Mouse (Mus musculus) lung, postnatal 0 days (tissue): ENCODE data around the gene Fpgs.

Source experiments
- CTCF ChIP-seq: IDR thresholded peaks from 2 replicates; pipeline ENCODE4 v1.5.1; 2016; ENCODE audit warnings: antibody characterized with exemption, mild to moderate bottlenecking
- EP300 ChIP-seq: IDR thresholded peaks from 2 replicates; pipeline ENCODE4 v1.6.1; 2016; ENCODE audit warnings: antibody characterized with exemption, mild to moderate bottlenecking, control low read depth

GRCm38 (mm10) chr2:32739311-32739710, 35.4 kb upstream of the Fpgs start:
- TF ChIP-seq CTCF, result no peak
- TF ChIP-seq EP300, result no peak
